Mouse (Mus musculus): ENCODE data around the gene Sema5b. TPM values are rescaled to one million over a fixed set of nuclear protein-coding genes. Genes with fewer than 3 reads are reported as not detected.

The Sema5b gene
- polyA plus RNA-seq, 1 experiment: not detected

DNA sequence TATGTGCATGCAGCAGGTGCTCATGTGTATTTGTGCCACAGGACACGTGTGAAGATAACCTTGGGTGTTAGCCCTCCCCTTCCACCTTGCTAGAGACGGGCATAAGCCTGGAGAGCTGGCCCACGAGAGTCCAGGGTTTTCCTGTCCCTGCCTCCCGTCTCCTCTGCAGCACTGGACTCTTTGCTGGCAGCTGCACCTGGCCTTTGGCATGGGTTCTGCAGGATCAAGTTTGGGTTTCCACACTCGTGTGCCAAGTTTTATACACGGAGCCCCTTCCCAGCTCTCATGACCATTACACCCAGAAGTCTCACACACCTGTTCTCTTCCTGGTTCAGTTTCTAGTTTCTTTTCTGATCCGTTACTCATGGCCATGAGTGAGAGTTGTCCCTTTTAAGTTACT lies 172.7 kb downstream of the Sema5b start:
- Histone ChIP-seq H3K4me2 (ENCODE audit: low read depth) (no peak overlapping the region), H3ac (ENCODE audit: control insufficient read depth, insufficient read length) (no peak overlapping the region), H3K79me2 (ENCODE audit: control insufficient read depth, insufficient read depth) (no peaks in the 10 kb centered on the region), H3K36me3 (ENCODE audit: control insufficient read depth, insufficient read depth) (no peaks in the 10 kb centered on the region), H3K4me3 (no peak overlapping the region), H3K27me3 (ENCODE audit: control insufficient read depth, insufficient read depth, insufficient read length) (no peaks in the 10 kb centered on the region)
- TF ChIP-seq MAX (IDR thresholded peaks at IDR 0.05; ENCODE audit: low read depth) (no peak), POLR2A (IDR thresholded peaks at IDR 0.05; ENCODE audit: insufficient read length, low read depth) (no peak), TCF3 (IDR thresholded peaks at IDR 0.05; ENCODE audit: insufficient read length, low read depth) (no peak), USF1 (IDR thresholded peaks at IDR 0.05; ENCODE audit: low read depth) (no peak), REST (IDR thresholded peaks at IDR 0.05; ENCODE audit: insufficient read depth, insufficient read length) (no peak), POLR2AphosphoS2 (IDR thresholded peaks at IDR 0.05; ENCODE audit: insufficient read length, low read depth) (no peak), SRF (IDR thresholded peaks at IDR 0.05; ENCODE audit: control insufficient read depth, insufficient read length, low read depth) (no peak), MYOG (IDR thresholded peaks at IDR 0.05; ENCODE audit: control insufficient read depth in 1 of 3, insufficient read depth in 1 of 3, insufficient read length in 2 of 3, low read depth in 2 of 3) (no peak), MYOD1 (IDR thresholded peaks at IDR 0.05; ENCODE audit: control insufficient read depth in 1 of 3, insufficient read length in 2 of 3, low read depth in 2 of 3) (no peak), CEBPB (IDR thresholded peaks at IDR 0.05; ENCODE audit: insufficient read depth, poor library complexity, severe bottlenecking) (no peak), E2F4 (IDR thresholded peaks at IDR 0.05; ENCODE audit: insufficient read depth) (no peak), TCF12 (IDR thresholded peaks at IDR 0.05; ENCODE audit: insufficient read depth, poor library complexity, severe bottlenecking) (no peak)

Other genes with a start within 250 kb of the Sema5b start
- gene Sec22a, start 177.2 kb upstream of the Sema5b start, polyA plus RNA-seq (2012; fragmentation: generic; extraction: Trizol): 7.7 TPM
- gene Pdia5, start 50.3 kb upstream of the Sema5b start, polyA plus RNA-seq (2012; fragmentation: generic; extraction: Trizol): 16.2 TPM
- gene Dirc2, start 228.2 kb downstream of the Sema5b start, polyA plus RNA-seq (2012; fragmentation: generic; extraction: Trizol): 19.3 TPM
- 6.3 TPM for gene Hspbap1, start 229.2 kb downstream of the Sema5b start, polyA plus RNA-seq (2012; fragmentation: generic; extraction: Trizol)